Mouse (Mus musculus) thymus, adult 2 months (tissue): ENCODE measurements around the gene Pip5kl1.

Experiments used
- CTCF ChIP-seq: fragments of 200-500 bp; IDR thresholded peaks from 2 replicates; pipeline ENCODE4 v1.5.1; 2012; ENCODE audit warnings: mild to moderate bottlenecking, control low read depth, low read length, moderate library complexity, borderline replicate concordance; ENCODE audit not compliant: control insufficient read depth, poor library complexity, insufficient read depth; ENCODE audit errors: extremely low read depth
- POLR2A ChIP-seq: fragments of 200-500 bp; IDR thresholded peaks from 2 replicates; pipeline ENCODE4 v1.6.1; 2012; ENCODE audit warnings: mild to moderate bottlenecking, low read length, control low read depth, moderate library complexity; ENCODE audit not compliant: control insufficient read depth, poor library complexity, insufficient read depth; ENCODE audit errors: extremely low read depth

GRCm38 (mm10) chr2:32566536-32567063 is 8.0 kb upstream of the Pip5kl1 start:
- TF ChIP-seq CTCF (peak; percentile 51; the same call in 1 of the 2 replicates), POLR2A (no peak)
